Mouse (Mus musculus): ENCODE measurements around the gene Nfkbib.

Gene Nfkbib

GRCm38 (mm10) chr7:28717726-28718125 lies 49.6 kb downstream of the Nfkbib start:
- DNase-seq (ENCODE audit: low spot score) = no peak

- DNase-seq (ENCODE audit: low spot score) = peak; percentile 82
These were observed 50.6 kb downstream of the Nfkbib start, which contains the start of gene Fbxo17 for GRCm38 (mm10) chr7:28716590-28717281. Gene Fbxo17 (plus strand): TSS chr7:28716804.

GRCm38 (mm10) chr7:28715598-28715997 lies 51.7 kb downstream of the Nfkbib start:
- peak; percentile 13 for DNase-seq (ENCODE audit: low spot score)

- no peak for DNase-seq (ENCODE audit: low spot score)
These were observed 52.6 kb downstream of the Nfkbib start for GRCm38 (mm10) chr7:28714667-28715066.

GRCm38 (mm10) chr7:28710962-28711361 lies 56.4 kb downstream of the Nfkbib start:
- no peak for DNase-seq (ENCODE audit: low spot score)

GRCm38 (mm10) chr7:28709454-28709853 lies 57.9 kb downstream of the Nfkbib start:
- no peak for DNase-seq (ENCODE audit: low spot score)

Measured in embryo, embryonic 10.5 days (tissue).